Mouse (Mus musculus): ENCODE results near the gene Olfr101. TPM values are rescaled to one million over a fixed set of nuclear protein-coding genes. Genes with fewer than 3 reads are reported as not detected.
A peak's percentile ranks its signal among the peaks of the same experiment; 100 is the strongest.

Olfr101 gene
- total and polyA plus RNA-seq, 2 experiments from 2014 or later, result not detected

GRCm38 (mm10) chr17:37263626-37264025, 40.5 kb downstream of the Olfr101 start, which contains the start of gene Olfr98:
Olfr98 (minus strand) TSS chr17:37263749.
- Histone ChIP-seq H3K4me3 (ENCODE audit: low read depth, low read length) (no peak within 1 kb of the TSS), H3K27me3 (ENCODE audit: control insufficient read depth, insufficient read depth, low read length) (no peaks in the 10 kb centered on the region), H3K4me2 (ENCODE audit: low read depth, low read length) (no peak within 1 kb of the TSS), H3K9me3 (replicated peaks; ENCODE audit: control insufficient read depth, low read length) (no peaks in the 10 kb centered on the region), H3K27ac (ENCODE audit: low read depth) (no peak within 1 kb of the TSS), H3K9ac (replicated peaks; ENCODE audit: low read depth, low read length) (no peak within 1 kb of the TSS), H3K36me3 (replicated peaks; ENCODE audit: control insufficient read depth, insufficient read depth, low read length) (no peaks in the 10 kb centered on the region), H3K4me1 (ENCODE audit: control insufficient read depth, insufficient read depth) (no peaks in the 10 kb centered on the region)
- TF ChIP-seq CTCF (IDR thresholded peaks at IDR 0.05; ENCODE audit: low read depth) (no peak), EP300 (IDR thresholded peaks at IDR 0.05; ENCODE audit: low read depth) (no peak)
- 48% methylated on average over 1 of the region's 1 CpGs for WGBS
- no peak for DNase-seq (ENCODE audit: low spot score)
- no peak for ATAC-seq (ENCODE audit: insufficient read depth, low read depth)

GRCm38 (mm10) chr17:37250544-37250943, 53.6 kb downstream of the Olfr101 start:
- Histone ChIP-seq H3K27me3 (ENCODE audit: control insufficient read depth, insufficient read depth, low read length) (no peaks in the 10 kb centered on the region), H3K4me2 (ENCODE audit: low read depth, low read length) (no peak overlapping the region), H3K27ac (ENCODE audit: low read depth) (no peak overlapping the region), H3K9ac (replicated peaks; ENCODE audit: low read depth, low read length) (no peak overlapping the region), H3K9me3 (replicated peaks; ENCODE audit: control insufficient read depth, low read length) (no peaks in the 10 kb centered on the region), H3K36me3 (replicated peaks; ENCODE audit: control insufficient read depth, insufficient read depth, low read length) (no peaks in the 10 kb centered on the region), H3K4me1 (ENCODE audit: control insufficient read depth, insufficient read depth) (no peaks in the 10 kb centered on the region), H3K4me3 (ENCODE audit: low read depth, low read length) (no peak overlapping the region)
- TF ChIP-seq CTCF (IDR thresholded peaks at IDR 0.05; ENCODE audit: low read depth) (peak; percentile 38), EP300 (IDR thresholded peaks at IDR 0.05; ENCODE audit: low read depth) (no peak)
- DNase-seq (ENCODE audit: low spot score) (no peak), ATAC-seq (ENCODE audit: insufficient read depth, low read depth) (no peak)
- 5% methylated on average over 1 of the region's 1 CpGs for WGBS

GRCm38 (mm10) chr17:37249460-37249859, 54.7 kb downstream of the Olfr101 start:
- no peak overlapping the region for H3K9ac ChIP-seq (replicated peaks; ENCODE audit: low read depth, low read length)
- no peak for TF ChIP-seq EP300 (IDR thresholded peaks at IDR 0.05; ENCODE audit: low read depth)
- no peak for TF ChIP-seq CTCF (IDR thresholded peaks at IDR 0.05; ENCODE audit: low read depth)
- no peak overlapping the region for H3K4me2 ChIP-seq (ENCODE audit: low read depth, low read length)
- no peak for DNase-seq (ENCODE audit: low spot score)
- H3K4me1 ChIP-seq (ENCODE audit: control insufficient read depth, insufficient read depth), result no peaks in the 10 kb centered on the region
- no peaks in the 10 kb centered on the region for H3K9me3 ChIP-seq (replicated peaks; ENCODE audit: control insufficient read depth, low read length)
- no peaks in the 10 kb centered on the region for H3K36me3 ChIP-seq (replicated peaks; ENCODE audit: control insufficient read depth, insufficient read depth, low read length)
- H3K4me3 ChIP-seq (ENCODE audit: low read depth, low read length), result no peak overlapping the region
- no peaks in the 10 kb centered on the region for H3K27me3 ChIP-seq (ENCODE audit: control insufficient read depth, insufficient read depth, low read length)
- ATAC-seq (ENCODE audit: insufficient read depth, low read depth), result no peak
- H3K27ac ChIP-seq (ENCODE audit: low read depth), result no peak overlapping the region

Other genes with a start within 250 kb of the Olfr101 start
- gene Olfr90, start 215.8 kb downstream of the Olfr101 start, total RNA-seq (2014; rRNA removed; ENCODE audit: low replicate concordance), result not detected in 2 replicates
- gene Olfr90, start 215.8 kb downstream of the Olfr101 start, polyA plus RNA-seq (2015; fragmentation: Nextera tagmentation; extraction: Ambion mirVana), result not detected in 2 replicates
- not detected in 2 replicates for gene Olfr91, start 206.0 kb downstream of the Olfr101 start, total RNA-seq (2014; rRNA removed; ENCODE audit: low replicate concordance)
- not detected in 2 replicates for gene Olfr91, start 206.0 kb downstream of the Olfr101 start, polyA plus RNA-seq (2015; fragmentation: Nextera tagmentation; extraction: Ambion mirVana)
- not detected in 2 replicates for gene Olfr92, start 184.2 kb downstream of the Olfr101 start, total RNA-seq (2014; rRNA removed; ENCODE audit: low replicate concordance)
- gene Olfr92, start 184.2 kb downstream of the Olfr101 start, polyA plus RNA-seq (2015; fragmentation: Nextera tagmentation; extraction: Ambion mirVana), result not detected in 2 replicates
- gene Olfr93, start 142.8 kb downstream of the Olfr101 start, total RNA-seq (2014; rRNA removed; ENCODE audit: low replicate concordance), result not detected in 2 replicates
- not detected in 2 replicates for gene Olfr93, start 142.8 kb downstream of the Olfr101 start, polyA plus RNA-seq (2015; fragmentation: Nextera tagmentation; extraction: Ambion mirVana)
- not detected in 2 replicates for gene Ubd, start 110.4 kb downstream of the Olfr101 start, total RNA-seq (2014; rRNA removed; ENCODE audit: low replicate concordance)
- gene Ubd, start 110.4 kb downstream of the Olfr101 start, polyA plus RNA-seq (2015; fragmentation: Nextera tagmentation; extraction: Ambion mirVana), result not detected in 2 replicates
- gene Olfr94, start 103.3 kb downstream of the Olfr101 start, total RNA-seq (2014; rRNA removed; ENCODE audit: low replicate concordance), result not detected in 2 replicates
- gene Olfr94, start 103.3 kb downstream of the Olfr101 start, polyA plus RNA-seq (2015; fragmentation: Nextera tagmentation; extraction: Ambion mirVana), result not detected in 2 replicates
- gene Olfr95, start 91.2 kb downstream of the Olfr101 start, total RNA-seq (2014; rRNA removed; ENCODE audit: low replicate concordance), result not detected in 2 replicates
- gene Olfr95, start 91.2 kb downstream of the Olfr101 start, polyA plus RNA-seq (2015; fragmentation: Nextera tagmentation; extraction: Ambion mirVana), result not detected in 2 replicates
- gene Olfr96, start 84.2 kb downstream of the Olfr101 start, total RNA-seq (2014; rRNA removed; ENCODE audit: low replicate concordance), result not detected in 2 replicates
- gene Olfr96, start 84.2 kb downstream of the Olfr101 start, polyA plus RNA-seq (2015; fragmentation: Nextera tagmentation; extraction: Ambion mirVana), result not detected in 2 replicates
- not detected in 2 replicates for gene Olfr97, start 67.0 kb downstream of the Olfr101 start, total RNA-seq (2014; rRNA removed; ENCODE audit: low replicate concordance)
- gene Olfr97, start 67.0 kb downstream of the Olfr101 start, polyA plus RNA-seq (2015; fragmentation: Nextera tagmentation; extraction: Ambion mirVana), result not detected in 2 replicates
- not detected in 2 replicates for gene Olfr98, start 40.6 kb downstream of the Olfr101 start, total RNA-seq (2014; rRNA removed; ENCODE audit: low replicate concordance)
- gene Olfr98, start 40.6 kb downstream of the Olfr101 start, polyA plus RNA-seq (2015; fragmentation: Nextera tagmentation; extraction: Ambion mirVana), result not detected in 2 replicates
- 0.42 and 0.43 TPM in 2 replicates for gene H2-M3, start 34.1 kb downstream of the Olfr101 start, total RNA-seq (2014; rRNA removed; ENCODE audit: low replicate concordance)
- 2.6 and 2.9 TPM in 2 replicates for gene H2-M3, start 34.1 kb downstream of the Olfr101 start, polyA plus RNA-seq (2015; fragmentation: Nextera tagmentation; extraction: Ambion mirVana)
- not detected in 2 replicates for gene Olfr99, start 20.9 kb downstream of the Olfr101 start, total RNA-seq (2014; rRNA removed; ENCODE audit: low replicate concordance)
- not detected in 2 replicates for gene Olfr99, start 20.9 kb downstream of the Olfr101 start, polyA plus RNA-seq (2015; fragmentation: Nextera tagmentation; extraction: Ambion mirVana)
- gene Olfr102, start 12.7 kb upstream of the Olfr101 start, total RNA-seq (2014; rRNA removed; ENCODE audit: low replicate concordance), result not detected in 2 replicates
- not detected in 2 replicates for gene Olfr102, start 12.7 kb upstream of the Olfr101 start, polyA plus RNA-seq (2015; fragmentation: Nextera tagmentation; extraction: Ambion mirVana)
- gene Olfr103, start 35.4 kb upstream of the Olfr101 start, total RNA-seq (2014; rRNA removed; ENCODE audit: low replicate concordance), result not detected in 2 replicates
- gene Olfr103, start 35.4 kb upstream of the Olfr101 start, polyA plus RNA-seq (2015; fragmentation: Nextera tagmentation; extraction: Ambion mirVana), result not detected in 2 replicates
- not detected in 2 replicates for gene Olfr104-ps, start 55.3 kb upstream of the Olfr101 start, total RNA-seq (2014; rRNA removed; ENCODE audit: low replicate concordance)
- not detected in 2 replicates for gene Olfr104-ps, start 55.3 kb upstream of the Olfr101 start, polyA plus RNA-seq (2015; fragmentation: Nextera tagmentation; extraction: Ambion mirVana)
- gene Olfr105-ps, start 74.7 kb upstream of the Olfr101 start, total RNA-seq (2014; rRNA removed; ENCODE audit: low replicate concordance), result not detected in 2 replicates
- gene Olfr105-ps, start 74.7 kb upstream of the Olfr101 start, polyA plus RNA-seq (2015; fragmentation: Nextera tagmentation; extraction: Ambion mirVana), result not detected in 2 replicates
- gene Olfr106-ps, start 86.1 kb upstream of the Olfr101 start, total RNA-seq (2014; rRNA removed; ENCODE audit: low replicate concordance), result not detected in 2 replicates
- not detected in 2 replicates for gene Olfr106-ps, start 86.1 kb upstream of the Olfr101 start, polyA plus RNA-seq (2015; fragmentation: Nextera tagmentation; extraction: Ambion mirVana)
- not detected in 2 replicates for gene Olfr107, start 94.9 kb upstream of the Olfr101 start, total RNA-seq (2014; rRNA removed; ENCODE audit: low replicate concordance)
- not detected in 2 replicates for gene Olfr107, start 94.9 kb upstream of the Olfr101 start, polyA plus RNA-seq (2015; fragmentation: Nextera tagmentation; extraction: Ambion mirVana)
- not detected in 2 replicates for gene Olfr108, start 141.2 kb upstream of the Olfr101 start, total RNA-seq (2014; rRNA removed; ENCODE audit: low replicate concordance)
- not detected in 2 replicates for gene Olfr108, start 141.2 kb upstream of the Olfr101 start, polyA plus RNA-seq (2015; fragmentation: Nextera tagmentation; extraction: Ambion mirVana)
- not detected in 2 replicates for gene Olfr109, start 154.6 kb upstream of the Olfr101 start, total RNA-seq (2014; rRNA removed; ENCODE audit: low replicate concordance)
- not detected in 2 replicates for gene Olfr109, start 154.6 kb upstream of the Olfr101 start, polyA plus RNA-seq (2015; fragmentation: Nextera tagmentation; extraction: Ambion mirVana)
- gene H2-M2, start 179.2 kb upstream of the Olfr101 start, total RNA-seq (2014; rRNA removed; ENCODE audit: low replicate concordance), result not detected in 2 replicates
- gene H2-M2, start 179.2 kb upstream of the Olfr101 start, polyA plus RNA-seq (2015; fragmentation: Nextera tagmentation; extraction: Ambion mirVana), result not detected in 2 replicates
- not detected in 2 replicates for gene Olfr110, start 188.2 kb upstream of the Olfr101 start, total RNA-seq (2014; rRNA removed; ENCODE audit: low replicate concordance)
- gene Olfr110, start 188.2 kb upstream of the Olfr101 start, polyA plus RNA-seq (2015; fragmentation: Nextera tagmentation; extraction: Ambion mirVana), result not detected in 2 replicates
- not detected in 2 replicates for gene Olfr111, start 203.7 kb upstream of the Olfr101 start, total RNA-seq (2014; rRNA removed; ENCODE audit: low replicate concordance)
- not detected in 2 replicates for gene Olfr111, start 203.7 kb upstream of the Olfr101 start, polyA plus RNA-seq (2015; fragmentation: Nextera tagmentation; extraction: Ambion mirVana)

Measured in heart, postnatal 0 days (tissue).